Mouse (Mus musculus): ENCODE measurements around the gene Cped1.
A peak's percentile ranks its signal among the peaks of the same experiment; 100 is the strongest.
"Not testable (repeated sequence)": the region's sequence is repeated elsewhere in the genome, so short reads cannot be mapped to it uniquely, and the experiment has no call there.

Gene Cped1

DNA sequence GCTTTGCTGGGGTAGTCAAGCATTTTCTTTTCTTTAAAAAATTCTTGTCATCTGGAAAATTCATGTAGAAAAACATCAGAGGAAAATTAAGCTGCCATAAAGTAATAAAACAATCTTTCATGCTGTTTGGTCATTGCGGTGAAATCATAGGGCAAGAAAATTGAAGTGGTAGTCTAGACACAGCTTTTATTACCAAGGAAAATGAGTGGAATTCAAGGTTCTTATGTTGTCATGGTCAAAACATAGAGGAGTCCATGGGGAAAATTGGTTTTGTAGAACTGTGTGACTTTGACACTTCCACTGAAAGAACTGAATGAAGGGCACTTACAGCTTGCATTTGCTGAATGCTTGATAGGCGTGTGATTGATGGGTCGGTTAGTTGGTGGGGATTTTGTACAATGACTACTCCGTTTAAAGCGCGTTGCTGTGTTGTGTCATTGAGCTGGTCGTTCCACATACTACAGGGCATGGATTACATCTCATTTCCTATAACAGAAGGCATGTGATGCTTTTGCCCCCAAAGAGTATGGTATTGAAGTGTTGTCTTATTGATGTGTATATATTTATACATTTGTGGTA is 93.1 kb downstream of the Cped1 start:
- DNase-seq (ENCODE audit: low spot score in 2 of 2): no peak

DNA sequence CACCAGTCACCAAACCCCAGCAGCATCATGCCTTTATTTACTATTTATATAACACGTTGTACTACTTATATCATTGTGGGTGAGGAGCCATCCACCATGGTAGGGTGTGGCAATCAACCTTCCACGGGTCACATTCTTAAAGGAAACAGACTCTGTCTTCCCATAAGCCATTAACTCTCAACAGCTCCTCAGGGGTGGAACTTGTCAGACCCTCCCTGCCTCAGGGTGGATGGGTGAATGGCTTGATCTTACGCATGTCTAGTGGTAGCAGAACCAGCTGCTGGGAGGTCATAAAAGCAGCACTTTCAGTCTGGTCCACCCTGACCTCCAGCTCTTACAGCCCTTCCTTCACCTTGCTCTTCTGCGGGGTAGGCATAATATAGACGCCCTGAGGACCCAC is 100.3 kb downstream of the Cped1 start:
- DNase-seq (ENCODE audit: low spot score in 2 of 2): no peak

DNA sequence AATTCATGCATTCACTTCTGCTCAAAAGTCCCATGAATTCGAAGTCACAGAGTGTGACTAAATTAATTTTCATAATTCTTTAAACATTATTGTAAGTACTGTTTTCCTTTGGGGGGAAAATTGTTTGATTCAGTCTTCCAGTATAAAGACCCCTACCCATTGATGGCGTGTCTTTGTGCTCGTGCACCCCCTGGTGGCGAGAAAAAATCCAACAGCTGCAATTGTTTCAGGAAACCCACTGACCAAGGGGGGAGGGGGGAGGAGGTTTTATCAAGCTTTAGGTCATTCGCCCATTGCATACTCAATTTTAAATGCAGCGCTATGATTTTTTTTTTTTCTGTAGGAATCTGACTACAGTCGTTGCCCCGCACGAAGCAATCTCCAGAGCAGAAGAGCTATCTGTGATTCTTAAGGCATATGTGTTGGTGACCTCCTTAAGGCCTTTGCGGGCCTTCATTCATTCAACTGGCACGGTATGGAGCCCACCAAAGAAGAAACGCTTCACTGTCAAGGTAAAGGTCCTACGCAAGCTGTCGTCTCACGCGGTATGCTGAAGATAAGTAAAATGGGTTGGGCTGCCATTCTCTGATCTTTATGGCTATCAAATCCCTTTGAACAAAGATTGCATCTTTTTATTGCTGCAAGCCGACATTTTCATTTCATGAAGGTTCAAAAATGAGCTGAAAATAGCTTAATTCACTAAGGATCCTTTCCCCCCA is 102.8 kb downstream of the Cped1 start:
- peak; percentile 8 to 18 for DNase-seq (ENCODE audit: low spot score in 2 of 2)

DNA sequence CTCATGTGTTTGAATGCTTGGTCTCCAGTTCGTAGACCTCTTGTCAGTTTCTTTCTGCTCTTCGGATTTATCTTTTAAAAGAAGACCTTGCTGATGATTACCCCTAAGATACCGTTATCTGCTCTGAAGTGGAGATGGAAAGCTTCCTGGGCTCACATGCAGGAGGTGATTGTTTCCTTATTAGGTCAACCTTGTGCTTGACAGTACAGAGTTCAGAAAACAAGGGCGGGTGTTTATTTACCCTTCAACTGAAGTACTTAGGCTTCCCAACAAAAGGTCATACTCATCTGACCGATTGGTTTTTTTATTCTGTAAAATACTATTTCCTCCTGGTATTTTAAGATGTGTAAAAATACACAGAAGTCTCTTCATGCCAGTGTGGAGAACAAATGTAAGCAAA is 106.1 kb downstream of the Cped1 start:
- no peak for DNase-seq (ENCODE audit: low spot score in 2 of 2)

DNA sequence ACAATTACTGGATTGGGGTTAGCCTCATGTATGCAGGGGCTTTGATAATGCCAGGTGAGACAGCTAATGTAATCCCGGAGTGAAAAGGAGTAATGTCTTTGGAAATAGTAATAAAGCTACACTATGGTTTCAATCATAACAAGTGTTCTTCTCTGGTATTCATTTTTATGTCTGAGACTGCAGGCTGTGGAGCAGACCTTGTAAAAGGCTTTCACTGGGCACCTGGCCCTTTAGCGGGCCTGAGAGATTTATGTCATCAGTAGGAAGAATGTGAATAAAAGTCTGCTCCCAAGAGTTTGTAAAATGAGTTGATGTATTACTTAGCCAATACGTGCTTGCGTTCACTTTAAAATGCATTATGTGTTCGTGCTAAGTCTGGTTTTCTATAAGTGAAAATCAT is 108.1 kb downstream of the Cped1 start:
- no peak for DNase-seq (ENCODE audit: low spot score in 2 of 2)

DNA sequence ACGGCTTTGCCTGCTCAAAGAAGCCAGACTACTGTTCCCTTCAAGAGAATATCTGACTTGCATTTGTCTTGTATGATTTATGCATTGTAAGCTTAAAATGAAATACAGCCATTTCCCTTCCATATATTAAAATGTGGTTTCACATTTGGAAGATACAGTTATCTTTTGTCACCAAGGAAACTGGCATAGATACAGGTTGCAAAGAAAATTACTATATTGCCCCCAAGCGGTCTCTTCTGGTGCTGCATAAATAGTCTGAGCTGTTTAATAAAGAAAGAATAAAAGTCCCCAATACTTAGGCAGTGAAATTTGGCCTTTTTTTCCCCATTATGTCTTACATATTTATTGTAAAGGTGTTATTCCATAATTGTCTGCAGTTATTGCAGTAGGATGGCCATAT is 112.0 kb downstream of the Cped1 start:
- peak; percentile 73 to 75 for DNase-seq (ENCODE audit: low spot score in 2 of 2)

DNA sequence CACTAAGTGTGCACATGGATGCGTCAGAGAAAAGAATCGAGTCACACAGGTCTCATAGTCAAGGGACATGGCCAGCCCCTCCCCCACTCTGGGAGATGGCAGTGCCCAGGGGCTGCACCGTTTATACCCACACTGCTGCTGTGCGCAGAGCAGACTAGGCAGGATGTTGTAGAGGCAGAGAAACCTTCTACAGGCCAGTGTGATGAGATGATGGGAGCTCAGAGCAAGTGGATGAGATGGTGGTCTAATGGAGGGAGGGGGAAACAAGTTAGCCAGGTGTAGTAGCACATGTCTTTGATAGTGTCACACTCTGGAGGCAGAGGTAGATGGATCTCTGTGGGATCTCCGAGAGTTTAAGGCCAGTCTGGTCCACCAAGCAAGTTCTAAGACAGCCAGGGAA is 114.1 kb downstream of the Cped1 start:
- no peak for DNase-seq (ENCODE audit: low spot score in 2 of 2)

DNA sequence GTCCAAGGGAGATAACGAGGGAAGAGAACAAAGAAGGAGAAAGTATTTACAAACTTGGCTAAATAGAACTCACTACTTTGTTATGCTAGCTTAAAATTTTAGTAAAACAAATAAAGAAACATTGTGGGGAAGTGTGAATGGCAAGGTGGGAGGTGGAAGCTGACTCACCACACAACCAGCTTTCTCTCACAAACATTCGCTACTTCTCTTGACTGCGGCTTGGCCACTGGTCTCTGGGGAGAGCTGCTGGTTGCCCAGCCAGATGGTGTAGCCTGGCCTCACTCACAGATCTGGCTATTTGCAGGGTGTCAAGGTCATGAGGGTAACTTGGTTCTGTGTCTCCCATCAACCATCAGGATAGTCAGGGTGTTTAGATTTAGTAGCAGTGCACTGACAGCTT is 116.2 kb downstream of the Cped1 start:
- DNase-seq (ENCODE audit: low spot score in 2 of 2): peak; percentile 34 to 36

DNA sequence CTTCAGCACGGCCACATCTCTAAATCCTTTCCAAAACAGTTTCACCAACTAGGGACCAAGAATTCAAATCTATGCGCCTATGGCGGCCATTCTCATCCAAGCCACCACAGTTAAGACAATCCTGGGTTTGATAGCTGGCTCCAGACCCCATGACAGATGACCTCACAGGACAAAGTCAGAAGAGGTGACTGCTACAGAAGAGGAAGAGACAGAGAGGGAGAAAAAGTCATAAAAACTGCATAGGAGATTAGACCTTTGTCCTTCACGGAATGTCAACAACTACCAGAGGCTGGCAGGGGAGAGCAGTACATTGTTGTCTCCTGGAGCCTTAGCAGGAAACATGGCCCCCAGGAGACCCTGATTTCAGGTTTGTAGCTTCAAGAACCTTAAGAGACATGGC is 117.0 kb downstream of the Cped1 start:
- DNase-seq (ENCODE audit: low spot score in 2 of 2): no peak

DNA sequence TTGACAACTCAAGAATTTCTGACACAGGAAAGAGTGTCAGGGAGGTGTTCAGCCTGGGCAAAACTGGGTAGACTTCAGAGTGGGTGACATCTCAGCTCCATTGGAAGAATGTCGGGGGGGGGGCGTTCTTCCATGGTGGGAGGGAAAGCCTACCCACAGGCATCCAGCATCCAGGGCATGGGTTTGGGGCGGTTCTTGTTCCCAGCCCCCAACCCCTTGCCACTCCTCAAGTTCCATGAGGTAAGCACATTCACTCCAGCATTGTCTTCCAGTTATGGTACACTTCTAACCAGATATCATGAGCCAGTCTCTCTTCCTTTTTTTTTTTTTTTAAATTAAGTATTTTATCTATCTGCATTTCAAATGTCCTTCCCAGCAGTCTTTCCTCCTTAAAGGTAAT is 118.0 kb downstream of the Cped1 start:
- DNase-seq (ENCODE audit: low spot score in 2 of 2): no peak

DNA sequence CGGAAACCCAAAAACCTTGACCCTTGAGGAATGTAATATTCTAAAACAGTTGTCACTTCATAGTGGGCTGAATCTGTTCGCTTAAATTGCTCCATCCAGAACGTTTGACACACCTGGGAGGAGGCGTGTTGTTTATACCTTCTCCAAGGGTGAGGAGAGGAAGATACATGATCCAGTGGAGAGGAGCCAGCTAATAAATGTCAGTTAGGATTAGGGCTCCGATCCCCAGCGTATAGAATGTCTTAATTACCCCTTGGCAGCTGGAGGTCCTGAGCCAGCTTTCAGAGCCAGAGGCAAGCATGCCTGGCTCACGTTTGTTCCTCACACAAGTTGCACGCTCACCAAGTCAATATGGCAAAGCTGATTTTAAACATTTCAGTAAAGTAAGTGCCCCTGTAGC is 118.5 kb downstream of the Cped1 start:
- DNase-seq (ENCODE audit: low spot score in 2 of 2): no peak

DNA sequence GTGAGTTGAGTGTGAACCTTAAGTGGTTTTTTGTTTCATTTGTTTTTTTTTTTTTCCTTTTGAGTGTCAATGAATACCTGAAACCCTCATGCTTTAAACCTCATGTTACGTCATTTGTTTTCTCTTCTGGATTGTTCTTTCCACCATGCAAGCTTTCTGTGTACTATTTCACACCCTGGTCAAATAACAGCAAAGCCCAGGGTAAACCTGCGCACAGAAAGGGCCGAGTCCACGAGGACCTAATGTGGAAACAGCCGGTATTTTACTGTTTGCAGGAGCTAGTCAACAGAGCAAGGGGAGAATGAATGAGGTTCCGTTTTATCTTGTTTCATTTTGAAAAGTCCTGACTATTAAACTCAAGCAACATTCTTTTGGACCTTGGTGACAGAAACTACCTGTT is 128.4 kb downstream of the Cped1 start:
- no peak for DNase-seq (ENCODE audit: low spot score in 2 of 2)

DNA sequence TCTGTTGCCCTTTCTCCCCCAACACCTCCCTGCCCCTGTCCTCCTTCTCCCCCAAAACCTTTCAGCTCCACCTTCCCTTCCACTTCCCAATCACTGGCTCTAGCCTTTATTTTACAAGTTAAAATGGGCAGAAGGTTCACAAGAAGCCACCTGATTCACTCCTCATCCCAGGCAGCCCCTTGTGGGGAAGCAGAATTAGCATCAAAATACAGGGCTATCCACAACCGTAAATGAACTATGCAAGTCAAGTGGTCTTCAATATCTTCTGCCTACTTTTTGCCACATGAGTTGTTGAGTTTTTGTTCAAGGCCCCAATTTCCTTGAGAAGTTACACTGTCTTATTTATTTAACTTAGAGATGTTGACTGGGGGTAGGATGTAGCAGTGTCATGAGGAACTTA is 131.0 kb downstream of the Cped1 start:
- no peak for DNase-seq (ENCODE audit: low spot score in 2 of 2)

DNA sequence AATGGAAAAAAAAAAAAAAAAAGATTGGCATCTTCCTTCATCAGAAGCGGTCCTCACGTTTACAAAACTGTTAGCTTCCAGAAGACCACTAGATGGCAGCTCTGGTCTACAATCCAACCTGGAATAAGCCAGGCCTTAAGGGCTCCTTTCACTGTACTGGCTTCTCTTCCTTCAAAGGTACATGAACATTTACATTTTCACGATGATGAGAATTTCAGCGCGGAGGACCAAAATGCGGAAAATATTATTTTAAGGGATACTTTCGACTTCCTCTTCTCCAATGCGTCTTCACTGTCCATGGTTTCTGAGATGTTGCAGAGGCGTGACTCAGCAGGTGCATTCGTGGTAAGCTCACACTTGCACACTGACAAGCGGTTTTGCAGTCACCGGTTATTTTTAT is 136.4 kb downstream of the Cped1 start:
- peak; percentile 64 to 73 for DNase-seq (ENCODE audit: low spot score in 2 of 2)

DNA sequence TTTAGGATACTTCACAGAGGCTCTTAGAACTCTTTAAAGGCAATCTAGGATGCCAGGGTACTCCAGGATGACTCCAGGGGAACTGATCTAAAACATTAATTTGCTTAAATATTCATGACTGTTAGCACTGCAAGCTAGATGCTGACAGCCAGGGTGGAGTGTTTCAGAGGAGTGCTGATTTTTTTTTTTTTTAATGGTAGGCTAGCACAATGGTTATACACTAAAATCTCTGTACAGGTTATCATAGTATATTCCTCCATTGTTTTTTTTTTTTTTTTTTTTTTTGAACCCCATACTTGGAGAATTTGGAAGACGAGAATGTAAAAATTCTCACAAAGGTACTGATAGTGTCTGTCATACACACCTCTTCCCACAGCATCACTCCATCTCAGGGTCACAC is 137.0 kb downstream of the Cped1 start:
- DNase-seq (ENCODE audit: low spot score in 2 of 2): no peak

DNA sequence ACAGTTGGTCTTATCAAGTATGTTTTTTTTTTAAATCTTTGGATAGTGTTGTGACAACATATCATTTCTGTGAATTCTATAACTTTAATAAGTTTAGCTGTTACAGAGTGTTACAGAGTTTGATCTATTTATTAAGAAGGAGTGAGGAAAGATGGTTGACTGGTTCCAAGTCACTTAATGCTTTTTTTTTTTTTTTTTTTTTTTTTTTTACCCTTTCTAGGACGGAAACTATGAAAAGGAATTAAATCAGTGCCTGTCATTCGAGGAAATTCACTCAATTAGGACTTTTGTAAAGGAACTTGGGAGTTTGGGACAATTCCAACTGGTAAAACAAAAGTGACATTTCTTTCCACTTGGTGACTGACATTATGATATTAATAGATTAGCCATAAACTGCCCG is 137.6 kb downstream of the Cped1 start:
- no peak for DNase-seq (ENCODE audit: low spot score in 2 of 2)

DNA sequence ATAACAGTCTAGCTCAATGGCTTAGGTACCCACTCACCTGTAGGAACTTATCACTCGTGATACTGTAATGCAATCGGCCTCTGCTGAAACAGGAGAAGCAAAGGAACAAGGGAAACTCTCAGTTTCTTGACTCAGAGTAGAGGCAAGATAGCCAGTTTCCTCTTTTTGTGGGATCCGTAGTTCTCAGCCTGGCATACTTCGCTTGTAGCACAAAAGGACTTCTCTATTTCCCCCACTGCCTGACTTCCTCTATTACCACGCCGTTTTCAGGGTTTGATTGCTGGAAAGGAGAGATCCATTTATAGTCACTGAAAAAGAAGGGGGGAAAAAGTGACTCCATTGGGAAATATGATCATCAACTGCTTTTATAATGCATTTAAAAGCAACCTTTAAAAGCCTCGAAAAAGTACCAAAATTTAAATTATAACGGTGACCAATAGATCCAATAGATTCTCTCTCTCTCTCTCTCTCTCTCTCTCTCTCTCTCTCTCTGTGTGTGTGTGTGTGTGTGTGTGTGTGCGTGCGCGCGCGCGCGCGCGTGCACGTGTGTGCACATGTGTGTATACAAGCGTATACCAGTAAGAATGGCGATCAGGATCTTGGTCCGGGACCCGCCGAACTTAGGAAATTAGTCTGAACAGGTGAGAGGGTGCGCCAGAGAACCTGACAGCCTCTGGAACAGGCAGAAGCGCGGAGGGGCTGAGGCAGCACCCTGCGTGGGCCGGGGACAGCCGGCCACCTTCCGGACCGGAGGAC is 139.0 kb downstream of the Cped1 start:
- not testable (repeated sequence) for DNase-seq (ENCODE audit: low spot score in 2 of 2)

DNA sequence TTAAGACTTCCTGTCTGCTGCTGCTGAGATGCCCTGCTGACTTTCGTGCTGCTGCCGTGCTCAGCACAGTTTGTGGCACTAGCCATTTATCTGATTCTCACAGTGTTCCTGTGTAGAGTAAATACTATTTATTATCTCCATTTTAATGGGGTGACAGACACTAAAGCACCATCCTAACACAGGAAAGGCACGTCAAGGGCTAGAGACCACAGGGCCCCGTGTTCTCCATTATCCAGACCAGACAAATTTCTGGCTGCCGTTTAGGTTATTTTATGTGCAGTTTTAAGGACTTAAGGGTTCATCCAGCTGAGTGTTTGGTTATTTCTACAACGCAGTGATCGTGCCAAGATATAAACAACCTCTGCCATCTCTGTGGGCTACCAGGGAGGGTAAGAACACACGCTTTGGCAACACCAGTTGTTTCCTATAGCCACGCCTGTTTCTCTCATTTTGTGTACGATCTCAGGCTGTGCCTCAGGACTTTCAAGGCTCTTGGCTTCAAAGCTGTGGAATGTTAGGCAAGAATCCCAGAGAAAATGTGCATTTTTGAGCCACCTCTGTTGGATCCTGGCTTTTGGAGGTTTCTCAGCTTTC is 149.4 kb downstream of the Cped1 start:
- no peak for DNase-seq (ENCODE audit: low spot score in 2 of 2)

DNA sequence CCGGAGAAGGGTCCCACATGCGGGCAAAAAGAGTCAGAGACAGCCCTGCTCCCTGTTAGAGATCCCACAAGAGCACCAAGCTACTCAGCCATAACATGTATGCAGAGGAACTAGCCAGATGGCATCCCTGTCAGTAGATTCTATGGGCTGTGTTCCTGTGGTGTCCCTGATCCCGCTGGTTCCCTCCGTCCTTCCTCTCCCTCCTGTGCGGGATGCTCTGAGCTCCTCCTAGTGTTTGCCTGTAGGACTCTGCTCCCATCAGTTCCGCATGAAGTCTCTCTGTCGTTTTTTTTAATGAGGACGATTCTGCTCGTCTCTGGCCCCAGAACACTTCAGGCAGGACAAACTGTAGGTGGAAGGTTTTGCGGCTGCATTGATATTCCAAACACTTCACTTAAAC is 151.1 kb downstream of the Cped1 start:
- DNase-seq (ENCODE audit: low spot score in 2 of 2): no peak

DNA sequence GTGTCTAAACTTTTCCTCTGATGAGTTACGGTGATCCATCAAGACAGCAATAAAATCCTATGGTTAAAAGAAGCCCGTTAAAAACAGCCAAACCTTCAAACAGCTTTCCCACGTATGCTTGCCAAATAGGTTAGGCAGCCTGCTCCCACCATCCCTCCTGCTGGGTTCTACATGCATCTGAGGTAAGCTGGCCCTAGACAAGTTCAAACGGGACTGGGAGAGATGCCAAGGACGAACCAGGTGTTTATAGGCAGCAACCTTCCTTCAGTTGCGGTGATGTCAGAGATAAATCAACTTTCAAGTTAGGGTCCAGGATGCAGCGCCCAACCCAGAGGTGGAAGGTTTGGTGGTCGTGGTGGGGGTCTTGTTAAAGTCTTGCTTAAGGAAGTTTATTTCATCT is 155.1 kb downstream of the Cped1 start:
- DNase-seq (ENCODE audit: low spot score in 2 of 2): no peak

DNA sequence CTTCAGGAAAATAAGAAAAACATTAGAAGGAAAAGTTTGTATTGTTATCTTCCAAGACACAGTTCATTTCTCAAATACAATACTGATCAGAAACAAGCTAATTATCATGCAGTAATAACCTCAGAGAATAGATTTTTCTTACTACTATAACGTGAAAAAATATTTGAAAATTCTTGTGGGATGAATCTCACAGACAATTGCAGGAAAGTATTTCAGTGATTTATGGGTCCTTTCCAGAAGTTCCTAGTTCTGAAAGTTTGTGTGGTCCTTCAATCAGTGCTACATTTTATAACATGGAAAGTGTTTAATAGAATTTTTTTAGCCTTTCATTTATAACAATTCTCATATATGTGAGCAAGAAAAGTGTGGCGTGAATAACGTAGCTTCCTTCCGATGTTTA is 161.5 kb downstream of the Cped1 start:
- no peak for DNase-seq (ENCODE audit: low spot score in 2 of 2)

DNA sequence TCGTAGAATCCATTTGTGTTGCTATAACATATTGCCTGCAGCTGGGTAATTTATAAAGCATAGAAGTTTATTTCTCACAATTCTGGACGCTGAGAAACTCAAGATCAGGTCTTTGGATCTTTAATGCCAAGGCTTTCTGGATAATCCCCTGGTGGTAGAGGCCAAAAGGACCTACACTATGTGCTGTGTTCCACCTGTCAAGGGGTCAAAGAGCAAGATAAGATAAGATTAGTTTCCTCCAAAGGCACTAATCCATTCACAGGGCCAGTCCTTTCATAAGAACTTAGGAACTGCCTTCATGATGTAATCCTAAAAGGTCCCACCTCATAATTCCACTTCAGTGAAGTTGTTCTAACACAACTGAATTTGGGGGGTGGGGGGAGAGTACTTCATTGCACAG is 162.8 kb downstream of the Cped1 start:
- no peak for DNase-seq (ENCODE audit: low spot score in 2 of 2)

DNA sequence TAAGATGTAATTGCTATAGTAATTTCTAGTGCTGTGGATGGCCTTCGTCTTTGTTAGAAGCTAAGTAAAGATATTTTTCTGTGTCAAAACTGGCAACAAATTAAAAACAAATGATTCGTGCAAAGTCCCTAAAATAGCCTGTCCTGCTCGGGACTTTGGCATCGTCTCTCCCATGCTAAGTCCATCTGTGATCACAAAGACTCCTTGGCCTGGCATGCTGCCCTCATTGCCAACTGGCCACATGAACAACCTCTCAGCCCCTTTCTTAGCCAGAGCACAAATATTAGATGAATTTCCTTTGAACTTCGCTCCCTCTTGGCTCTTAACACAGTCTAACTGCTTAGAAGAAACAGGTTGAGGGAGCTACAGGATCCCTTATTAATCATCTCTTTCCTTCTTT is 171.7 kb downstream of the Cped1 start:
- no peak for DNase-seq (ENCODE audit: low spot score in 2 of 2)
